ENCODE assay signal across 31 mouse cellular contexts in genomic region chr15:44915005-44915404, GRCm38 (mm10).
"Had no signal": no experiment of that assay in that cellular context is flagged by ENCODE, and none has a peak within 500 bp of the region (broad histone marks: within the 10 kb centered on the region; RNA-seq: fewer than 3 reads in every experiment).

No protein-coding gene starts in this region.

- ATAC-seq: liver, embryonic 12.5 days; liver, postnatal 0 days; lung, postnatal 0 days; midbrain, embryonic 13.5 days; midbrain, embryonic 15.5 days; midbrain, embryonic 16.5 days had no signal

- H3K27ac ChIP-seq: limb, embryonic 10.5 days; limb, embryonic 12.5 days; limb, embryonic 13.5 days; limb, embryonic 15.5 days; liver, embryonic 12.5 days; liver, embryonic 13.5 days; liver, embryonic 14.5 days; liver, embryonic 15.5 days; lung, embryonic 15.5 days; macrophage; midbrain, embryonic 10.5 days; midbrain, embryonic 12.5 days; midbrain, embryonic 13.5 days; midbrain, embryonic 15.5 days had no signal

- H3K4me1 ChIP-seq: limb, embryonic 10.5 days; limb, embryonic 12.5 days; limb, embryonic 13.5 days; limb, embryonic 15.5 days; liver, embryonic 12.5 days; liver, embryonic 13.5 days; liver, embryonic 15.5 days; lung, embryonic 15.5 days; megakaryocyte, embryonic 14.5 days; midbrain, embryonic 10.5 days; midbrain, embryonic 12.5 days; midbrain, embryonic 13.5 days; midbrain, embryonic 15.5 days had no signal

- DNase-seq: left cerebral cortex, postnatal 4 days; liver; liver, embryonic 13.5 days; liver, postnatal 0 days; lung, adult 18-20 months; lung, adult 2 months; lung, embryonic 14.5 days; lung, postnatal 10 days; lung, postnatal 14 days; lung, postnatal 36 days; lung, postnatal 4 days; midbrain, embryonic 14.5 days had no signal

- H3K4me3 ChIP-seq: limb, embryonic 10.5 days; limb, embryonic 12.5 days; limb, embryonic 13.5 days; limb, embryonic 15.5 days; liver, embryonic 12.5 days; liver, embryonic 13.5 days; liver, embryonic 15.5 days; lung, embryonic 15.5 days; megakaryocyte, embryonic 14.5 days; midbrain, embryonic 10.5 days; midbrain, embryonic 12.5 days; midbrain, embryonic 13.5 days; midbrain, embryonic 15.5 days; myocyte had no signal

- H3K9me3 ChIP-seq: limb, embryonic 10.5 days; limb, embryonic 12.5 days; limb, embryonic 13.5 days; limb, embryonic 15.5 days; liver, embryonic 12.5 days; liver, embryonic 13.5 days; liver, embryonic 15.5 days; lung, embryonic 15.5 days; megakaryocyte, embryonic 14.5 days; midbrain, embryonic 10.5 days; midbrain, embryonic 12.5 days; midbrain, embryonic 13.5 days; midbrain, embryonic 15.5 days had no signal

- H3K36me3 ChIP-seq: limb, embryonic 10.5 days; limb, embryonic 12.5 days; limb, embryonic 13.5 days; limb, embryonic 15.5 days; liver, embryonic 12.5 days; liver, embryonic 13.5 days; liver, embryonic 15.5 days; lung, embryonic 15.5 days; midbrain, embryonic 10.5 days; midbrain, embryonic 12.5 days; midbrain, embryonic 13.5 days; midbrain, embryonic 15.5 days had no signal

- H3K4me2 ChIP-seq: limb, embryonic 12.5 days; limb, embryonic 13.5 days; limb, embryonic 15.5 days; liver, embryonic 11.5 days; liver, embryonic 12.5 days; liver, embryonic 13.5 days; liver, embryonic 15.5 days; lung, embryonic 14.5 days; lung, embryonic 15.5 days; midbrain, embryonic 11.5 days; midbrain, embryonic 12.5 days; midbrain, embryonic 13.5 days; midbrain, embryonic 15.5 days had no signal

- H3K9ac ChIP-seq: limb, embryonic 12.5 days; limb, embryonic 13.5 days; limb, embryonic 15.5 days; liver, embryonic 12.5 days; liver, embryonic 13.5 days; liver, embryonic 14.5 days; liver, embryonic 15.5 days; liver, postnatal 0 days; lung, embryonic 14.5 days; lung, embryonic 15.5 days; midbrain, embryonic 12.5 days; midbrain, embryonic 13.5 days; midbrain, embryonic 15.5 days had no signal

- H3K27me3 ChIP-seq: limb, embryonic 12.5 days; limb, embryonic 13.5 days; limb, embryonic 15.5 days; liver, embryonic 12.5 days; liver, embryonic 13.5 days; liver, embryonic 15.5 days; lung, embryonic 15.5 days; megakaryocyte, embryonic 14.5 days; midbrain, embryonic 12.5 days; midbrain, embryonic 13.5 days; midbrain, embryonic 15.5 days had no signal
